Mouse (Mus musculus) CH12.LX (cell line): Measurements from ENCODE around the gene Cramp1l.
"Not testable (repeated sequence)": the region's sequence is repeated elsewhere in the genome, so short reads cannot be mapped to it uniquely, and the experiment has no call there.

Source experiments
- CHD1 ChIP-seq: IDR thresholded peaks from 2 replicates; pipeline ENCODE4 v1.6.1; 2012; ENCODE audit warnings: low read depth, low read length, improper control_type of control experiment, inconsistent platforms
- CTCF ChIP-seq, 2 experiments: IDR thresholded peaks in 1 of 2; conservative IDR thresholded peaks in 1 of 2; 2 replicates each; pipeline ENCODE4 v1.5.1; 2011 to 2012; ENCODE audit warnings: low read depth in 2 of 2, low read length in 2 of 2, improper control_type of control experiment in 1 of 2, inconsistent platforms in 1 of 2, mild to moderate bottlenecking in 1 of 2, moderate library complexity in 1 of 2
- MAX ChIP-seq: IDR thresholded peaks from 2 replicates; pipeline ENCODE4 v1.6.1; 2011; ENCODE audit warnings: low read length, improper control_type of control experiment
- POLR2A ChIP-seq: IDR thresholded peaks from 2 replicates; pipeline ENCODE4 v1.6.1; 2011; ENCODE audit warnings: low read depth, mild to moderate bottlenecking, improper control_type of control experiment, low read length
- POLR2AphosphoS2 ChIP-seq: IDR thresholded peaks from 2 replicates; pipeline ENCODE4 v1.6.1; 2011; ENCODE audit warnings: low read depth, low read length, improper control_type of control experiment
- RAD21 ChIP-seq: IDR thresholded peaks from 2 replicates; pipeline ENCODE4 v1.6.1; 2011; ENCODE audit warnings: low read depth, mild to moderate bottlenecking, low read length, improper control_type of control experiment, moderate library complexity
- ZC3H11A ChIP-seq: IDR thresholded peaks from 2 replicates; pipeline ENCODE4 v1.6.1; 2012; ENCODE audit warnings: low read depth, mild to moderate bottlenecking, inconsistent platforms, low read length, improper control_type of control experiment
- ZMIZ1 ChIP-seq: IDR thresholded peaks from 2 replicates; pipeline ENCODE4 v1.6.1; 2012; ENCODE audit warnings: low read depth, mild to moderate bottlenecking, inconsistent platforms, low read length, improper control_type of control experiment

DNA sequence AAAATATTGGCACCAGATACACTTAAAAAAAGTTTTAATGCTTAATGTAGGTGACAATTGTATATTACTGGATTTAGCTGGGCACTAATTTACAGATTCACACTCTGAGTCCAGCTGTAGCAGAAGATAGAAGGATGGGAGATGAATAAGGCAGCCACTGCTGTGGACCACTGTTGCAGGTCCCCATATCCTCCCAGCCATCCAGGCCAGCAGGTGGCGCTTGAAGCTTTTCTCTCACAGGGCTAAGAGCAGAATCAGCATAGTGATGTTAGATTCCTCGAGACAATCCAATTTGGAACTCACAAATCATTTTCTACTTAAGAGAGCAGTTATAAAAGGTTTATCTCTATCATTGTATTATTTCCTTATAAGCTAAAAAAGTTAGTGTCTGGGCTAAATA lies 73.1 kb downstream of the Cramp1l start:
- TF ChIP-seq RAD21: peak; percentile 31
- not testable (repeated sequence) for TF ChIP-seq POLR2AphosphoS2, POLR2A, ZC3H11A, MAX, ZMIZ1, CHD1
- TF ChIP-seq CTCF (conservative IDR thresholded peaks at IDR 0.05 in 1 of 2, IDR thresholded peaks at IDR 0.05 in 1 of 2; ENCODE audit: low read depth in 2 of 2, low read length in 2 of 2): peak; percentile 27 to 60; a peak in 3 of 4 replicates
